Mouse (Mus musculus): ENCODE results near the gene Dennd1a. TPM values are rescaled to one million over a fixed set of nuclear protein-coding genes. Genes with fewer than 3 reads are reported as not detected.

Dennd1a gene
- polyA plus RNA-seq, 1 experiment: 7.7 TPM

DNA sequence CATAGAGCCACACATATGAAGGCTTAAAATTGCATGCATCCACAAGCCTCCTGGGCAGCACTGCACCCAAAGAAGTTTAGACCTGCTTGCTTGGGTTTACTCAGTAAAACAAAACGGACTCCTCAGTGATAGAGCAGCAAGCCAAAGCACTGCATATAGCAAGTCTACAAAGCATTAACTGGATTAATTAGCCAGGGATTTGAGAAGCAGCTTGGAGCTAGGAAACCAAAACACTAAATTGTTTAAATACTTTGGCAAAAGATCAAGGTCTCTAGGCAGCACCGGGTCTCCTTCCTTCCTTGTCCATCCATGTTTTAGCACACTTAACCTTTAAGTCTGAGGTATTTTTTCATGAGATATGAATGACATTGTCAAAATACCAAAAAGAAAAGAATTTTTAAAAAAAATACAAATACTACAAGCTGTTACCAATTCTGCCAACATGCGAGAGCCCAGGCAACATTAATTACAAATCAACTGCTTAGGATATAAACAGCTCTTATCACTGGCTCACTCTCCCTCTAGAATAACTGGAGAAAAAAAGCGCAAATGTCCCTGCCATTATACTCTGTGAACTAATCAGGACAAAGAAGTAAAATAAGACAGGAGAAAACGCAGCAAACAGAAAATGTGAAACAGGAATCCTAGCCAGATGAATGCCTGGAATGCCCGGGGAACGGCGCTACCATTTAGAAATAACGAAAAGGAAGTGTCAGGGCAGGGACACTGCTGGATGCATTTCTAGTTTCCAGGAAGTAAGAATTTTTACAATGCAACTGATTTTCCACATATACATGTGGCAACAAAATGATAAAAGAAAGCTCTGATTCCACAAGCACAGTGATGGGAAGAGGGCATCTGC, 90.8 kb downstream of the Dennd1a start:
- peaks cover 2% of the 10 kb centered on the region for H3K79me3 ChIP-seq (ENCODE audit: low read depth)
- no peaks in the 10 kb centered on the region for H3K36me3 ChIP-seq (ENCODE audit: control insufficient read depth, insufficient read depth)
- H3K4me3 ChIP-seq (ENCODE audit: insufficient read depth, poor library complexity, severe bottlenecking): no peak overlapping the region
- TF ChIP-seq MYOG (IDR thresholded peaks at IDR 0.05; ENCODE audit: control insufficient read depth, extremely low read depth, insufficient read length) (no peak), MYOD1 (IDR thresholded peaks at IDR 0.05; ENCODE audit: control insufficient read depth, insufficient read length, low read depth) (no peak), USF1 (IDR thresholded peaks at IDR 0.05; ENCODE audit: low read depth) (no peak), FOSL1 (IDR thresholded peaks at IDR 0.05; ENCODE audit: insufficient read depth, low read length, poor library complexity, severe bottlenecking) (no peak), CEBPB (IDR thresholded peaks at IDR 0.05; ENCODE audit: low read depth) (no peak), MAX (IDR thresholded peaks at IDR 0.05) (no peak), CTCF (IDR thresholded peaks at IDR 0.05; ENCODE audit: control insufficient read depth, insufficient read depth, insufficient read length) (no peak)
- no peaks in the 10 kb centered on the region for H3K27me3 ChIP-seq (ENCODE audit: control insufficient read depth, insufficient read depth, insufficient read length)
- no peak overlapping the region for H3ac ChIP-seq (ENCODE audit: control insufficient read depth, insufficient read length, low read depth)
- H3K79me2 ChIP-seq (ENCODE audit: control insufficient read depth, insufficient read depth): no peaks in the 10 kb centered on the region

DNA sequence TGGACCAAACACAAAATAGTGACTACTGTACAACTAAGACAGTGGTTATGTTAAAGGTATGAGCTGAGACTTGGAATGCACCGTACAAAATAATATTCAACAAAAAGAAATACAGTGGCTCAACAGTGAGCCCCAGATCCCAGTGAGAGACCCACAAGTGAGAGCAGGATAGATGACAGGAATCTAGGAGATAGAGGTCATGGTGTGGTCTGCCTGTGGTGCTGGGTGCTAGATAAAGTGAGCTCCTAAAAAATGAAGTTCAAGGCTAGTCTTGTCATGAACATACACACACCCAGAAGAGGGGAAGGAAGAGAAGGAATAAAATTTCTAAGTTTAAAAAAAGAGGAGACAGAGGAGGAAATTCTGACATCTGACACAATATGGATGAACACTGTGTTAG, 95.2 kb downstream of the Dennd1a start:
- Histone ChIP-seq H3K79me2 (ENCODE audit: control insufficient read depth, insufficient read depth) (no peaks in the 10 kb centered on the region), H3ac (ENCODE audit: control insufficient read depth, insufficient read length, low read depth) (no peak overlapping the region), H3K4me3 (ENCODE audit: insufficient read depth, poor library complexity, severe bottlenecking) (no peak overlapping the region), H3K79me3 (ENCODE audit: low read depth) (peaks cover 2% of the 10 kb centered on the region), H3K36me3 (ENCODE audit: control insufficient read depth, insufficient read depth) (no peaks in the 10 kb centered on the region), H3K27me3 (ENCODE audit: control insufficient read depth, insufficient read depth, insufficient read length) (no peaks in the 10 kb centered on the region)
- TF ChIP-seq CEBPB (IDR thresholded peaks at IDR 0.05; ENCODE audit: low read depth): no peak
- no peak for TF ChIP-seq MYOG (IDR thresholded peaks at IDR 0.05; ENCODE audit: control insufficient read depth, extremely low read depth, insufficient read length)
- no peak for TF ChIP-seq MAX (IDR thresholded peaks at IDR 0.05)
- no peak for TF ChIP-seq CTCF (IDR thresholded peaks at IDR 0.05; ENCODE audit: control insufficient read depth, insufficient read depth, insufficient read length)
- TF ChIP-seq MYOD1 (IDR thresholded peaks at IDR 0.05; ENCODE audit: control insufficient read depth, insufficient read length, low read depth): no peak
- TF ChIP-seq FOSL1 (IDR thresholded peaks at IDR 0.05; ENCODE audit: insufficient read depth, low read length, poor library complexity, severe bottlenecking): no peak
- TF ChIP-seq USF1 (IDR thresholded peaks at IDR 0.05; ENCODE audit: low read depth): no peak

DNA sequence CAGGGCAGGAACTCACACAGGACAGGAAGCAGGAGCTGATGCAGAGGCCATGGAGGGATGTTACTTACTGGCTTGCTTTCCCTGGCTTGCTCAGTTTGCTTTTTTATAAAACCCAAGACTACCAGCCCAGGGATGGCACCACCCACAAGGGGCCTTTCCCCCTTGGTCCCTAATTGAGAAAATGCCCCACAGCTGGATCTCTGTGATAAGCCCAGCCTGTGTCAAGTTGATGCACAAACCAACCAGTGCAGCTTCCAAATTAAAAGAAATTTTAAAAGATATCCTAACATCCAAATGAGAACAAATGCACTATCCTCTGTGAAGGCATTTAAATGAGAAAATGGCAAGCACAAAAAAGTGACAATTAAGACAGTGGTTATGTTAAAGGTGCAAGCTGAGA, 95.6 kb downstream of the Dennd1a start:
- Histone ChIP-seq H3K79me3 (ENCODE audit: low read depth) (no peaks in the 10 kb centered on the region), H3K27me3 (ENCODE audit: control insufficient read depth, insufficient read depth, insufficient read length) (no peaks in the 10 kb centered on the region), H3K36me3 (ENCODE audit: control insufficient read depth, insufficient read depth) (no peaks in the 10 kb centered on the region), H3ac (ENCODE audit: control insufficient read depth, insufficient read length, low read depth) (no peak overlapping the region), H3K4me3 (ENCODE audit: insufficient read depth, poor library complexity, severe bottlenecking) (no peak overlapping the region), H3K79me2 (ENCODE audit: control insufficient read depth, insufficient read depth) (no peaks in the 10 kb centered on the region)
- TF ChIP-seq USF1 (IDR thresholded peaks at IDR 0.05; ENCODE audit: low read depth): no peak
- TF ChIP-seq MAX (IDR thresholded peaks at IDR 0.05): no peak
- TF ChIP-seq MYOG (IDR thresholded peaks at IDR 0.05; ENCODE audit: control insufficient read depth, extremely low read depth, insufficient read length): no peak
- TF ChIP-seq MYOD1 (IDR thresholded peaks at IDR 0.05; ENCODE audit: control insufficient read depth, insufficient read length, low read depth): no peak
- no peak for TF ChIP-seq CEBPB (IDR thresholded peaks at IDR 0.05; ENCODE audit: low read depth)
- no peak for TF ChIP-seq CTCF (IDR thresholded peaks at IDR 0.05; ENCODE audit: control insufficient read depth, insufficient read depth, insufficient read length)
- TF ChIP-seq FOSL1 (IDR thresholded peaks at IDR 0.05; ENCODE audit: insufficient read depth, low read length, poor library complexity, severe bottlenecking): no peak

DNA sequence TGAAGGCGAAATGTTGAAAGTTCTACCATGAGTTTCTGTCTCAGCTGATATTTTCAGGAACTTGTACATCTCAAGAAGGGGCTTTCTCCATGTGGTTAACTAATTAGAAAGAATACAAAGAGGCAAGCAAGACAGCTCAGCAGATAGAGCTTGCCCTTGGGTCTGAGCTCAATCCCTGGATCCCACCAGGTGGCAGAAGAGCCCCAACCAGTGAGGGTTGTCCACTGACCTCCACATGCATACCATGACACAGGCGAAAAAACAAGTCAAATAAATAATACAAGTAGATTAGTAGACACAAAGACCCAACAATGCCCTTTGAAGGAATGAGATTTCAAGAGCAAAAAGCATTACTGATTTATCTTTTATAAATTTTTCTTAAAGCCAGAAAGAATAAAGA, 100.8 kb downstream of the Dennd1a start:
- H3K36me3 ChIP-seq (ENCODE audit: control insufficient read depth, insufficient read depth): no peaks in the 10 kb centered on the region
- TF ChIP-seq MYOG (IDR thresholded peaks at IDR 0.05; ENCODE audit: control insufficient read depth, extremely low read depth, insufficient read length) (no peak), MAX (IDR thresholded peaks at IDR 0.05) (no peak), USF1 (IDR thresholded peaks at IDR 0.05; ENCODE audit: low read depth) (no peak), CEBPB (IDR thresholded peaks at IDR 0.05; ENCODE audit: low read depth) (no peak), CTCF (IDR thresholded peaks at IDR 0.05; ENCODE audit: control insufficient read depth, insufficient read depth, insufficient read length) (no peak), FOSL1 (IDR thresholded peaks at IDR 0.05; ENCODE audit: insufficient read depth, low read length, poor library complexity, severe bottlenecking) (no peak), MYOD1 (IDR thresholded peaks at IDR 0.05; ENCODE audit: control insufficient read depth, insufficient read length, low read depth) (no peak)
- no peaks in the 10 kb centered on the region for H3K27me3 ChIP-seq (ENCODE audit: control insufficient read depth, insufficient read depth, insufficient read length)
- H3K4me3 ChIP-seq (ENCODE audit: insufficient read depth, poor library complexity, severe bottlenecking): no peak overlapping the region
- no peaks in the 10 kb centered on the region for H3K79me2 ChIP-seq (ENCODE audit: control insufficient read depth, insufficient read depth)
- no peak overlapping the region for H3ac ChIP-seq (ENCODE audit: control insufficient read depth, insufficient read length, low read depth)
- no peaks in the 10 kb centered on the region for H3K79me3 ChIP-seq (ENCODE audit: low read depth)

DNA sequence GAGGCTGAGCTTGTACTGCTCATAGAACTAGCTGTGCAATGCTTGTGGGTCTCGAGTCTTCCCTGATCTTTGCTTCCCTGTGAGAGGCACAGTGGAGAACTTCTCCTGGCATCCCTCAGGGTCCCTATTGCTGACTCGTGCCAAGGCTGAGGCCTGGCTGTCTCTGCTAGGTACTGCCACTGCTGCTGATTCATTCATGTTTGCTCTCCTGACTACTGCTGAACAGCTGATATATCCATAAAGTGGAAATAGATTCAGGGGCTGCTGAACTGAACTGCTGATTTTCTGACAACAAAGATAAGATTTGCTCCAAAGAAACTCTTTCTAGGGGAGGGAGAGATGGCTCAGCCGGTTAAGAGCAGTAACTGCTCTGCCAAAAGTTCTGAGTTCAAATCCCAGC, 102.2 kb downstream of the Dennd1a start:
- peaks cover 3% of the 10 kb centered on the region for H3K79me3 ChIP-seq (ENCODE audit: low read depth)
- no peaks in the 10 kb centered on the region for H3K36me3 ChIP-seq (ENCODE audit: control insufficient read depth, insufficient read depth)
- no peaks in the 10 kb centered on the region for H3K27me3 ChIP-seq (ENCODE audit: control insufficient read depth, insufficient read depth, insufficient read length)
- H3K79me2 ChIP-seq (ENCODE audit: control insufficient read depth, insufficient read depth): no peaks in the 10 kb centered on the region
- no peak for TF ChIP-seq MYOG (IDR thresholded peaks at IDR 0.05; ENCODE audit: control insufficient read depth, extremely low read depth, insufficient read length)
- no peak for TF ChIP-seq CTCF (IDR thresholded peaks at IDR 0.05; ENCODE audit: control insufficient read depth, insufficient read depth, insufficient read length)
- TF ChIP-seq USF1 (IDR thresholded peaks at IDR 0.05; ENCODE audit: low read depth): no peak
- TF ChIP-seq CEBPB (IDR thresholded peaks at IDR 0.05; ENCODE audit: low read depth): no peak
- TF ChIP-seq FOSL1 (IDR thresholded peaks at IDR 0.05; ENCODE audit: insufficient read depth, low read length, poor library complexity, severe bottlenecking): no peak
- no peak for TF ChIP-seq MAX (IDR thresholded peaks at IDR 0.05)
- no peak for TF ChIP-seq MYOD1 (IDR thresholded peaks at IDR 0.05; ENCODE audit: control insufficient read depth, insufficient read length, low read depth)
- no peak overlapping the region for H3K4me3 ChIP-seq (ENCODE audit: insufficient read depth, poor library complexity, severe bottlenecking)
- H3ac ChIP-seq (ENCODE audit: control insufficient read depth, insufficient read length, low read depth): no peak overlapping the region

Data from C2C12 (cell line).